Mouse (Mus musculus) embryonic stem cell, embryonic (primary cell): ENCODE results near the gene Parp16.

Experiments used
- CTCF ChIA-PET, 4 experiments: fragments of 300-600 bp in 2 of 4; fragments of 350-600 bp in 2 of 4; sonication (Branson Sonifier 250); formaldehyde crosslinking; loops; one replicate each; lab custom pipeline; 2022; ENCODE audit warnings: inconsistent platforms in 2 of 4; lab: Charles Lee
- POLR2A ChIA-PET, 4 experiments: fragments of 300-600 bp in 2 of 4; fragments of 350-600 bp in 2 of 4; sonication (Branson Sonifier 250); formaldehyde crosslinking; loops; one replicate each; lab custom pipeline; 2022; ENCODE audit warnings: antibody characterized with exemption in 4 of 4, inconsistent platforms in 1 of 4; lab: Charles Lee

The Parp16 gene

GRCm38 (mm10) chr9:65172654-65173053 lies 22.5 kb upstream of the Parp16 start:
- ChIA-PET POLR2A (interaction anchor here in 2 of 4 experiments (0.7 to 4.2 kb wide), 6 partner anchors 11 to 263 kb away, joined by 3 to 21 read pairs (median 3); partner anchors contain the start of genes Mtfmt (in 1 of the 2) and Parp16 (in 1 of the 2)), CTCF (interaction anchor here in 2 of 4 experiments (0.6 to 1.4 kb wide), 4 partner anchors 38 to 427 kb away, joined by 3 to 5 read pairs (median 4); no protein-coding TSS in a partner anchor)

GRCm38 (mm10) chr9:65175234-65175938 lies 19.8 kb upstream of the Parp16 start:
- ChIA-PET POLR2A (interaction anchor here (0.6 to 13.2 kb wide), 26 partner anchors 8 to 799 kb away, joined by 3 to 251 read pairs (median 4); partner anchors contain the start of genes Parp16 (in 3 of the 4), Hacd3 (in 1 of the 4) and Spg21 (in 1 of the 4)), CTCF (interaction anchor here in 3 of 4 experiments (0.6 to 1.5 kb wide), 10 partner anchors 13 to 894 kb away, joined by 3 to 11 read pairs (median 4); partner anchors contain the start of gene Tipin (in 1 of the 3))

- ChIA-PET POLR2A (interaction anchor here (0.6 to 13.2 kb wide), 24 partner anchors 7 to 385 kb away, joined by 3 to 251 read pairs (median 4); partner anchors contain the start of genes Parp16 (in 3 of the 4), Hacd3 (in 1 of the 4) and Spg21 (in 1 of the 4)), CTCF (interaction anchor here in 3 of 4 experiments (0.6 to 4.1 kb wide), 12 partner anchors 8 to 811 kb away, joined by 3 to 18 read pairs (median 4); no protein-coding TSS in a partner anchor)
Observed at GRCm38 (mm10) chr9:65175939-65176871, 18.9 kb upstream of the Parp16 start.

- POLR2A ChIA-PET = interaction anchor here (0.6 to 13.2 kb wide), 34 partner anchors 9 to 144 kb away, joined by 3 to 251 read pairs (median 5); partner anchors contain the start of genes Parp16 (in 3 of the 4) and Igdcc3 (in 1 of the 4)
- CTCF ChIA-PET = interaction anchor here in 3 of 4 experiments (0.6 to 4.1 kb wide), 11 partner anchors 9 to 56 kb away, joined by 3 to 18 read pairs (median 6); no protein-coding TSS in a partner anchor
Observed at GRCm38 (mm10) chr9:65177497-65177896, 17.7 kb upstream of the Parp16 start.

GRCm38 (mm10) chr9:65177912-65178311 lies 17.2 kb upstream of the Parp16 start:
- POLR2A ChIA-PET = interaction anchor here (0.6 to 13.2 kb wide), 39 partner anchors 9 to 227 kb away, joined by 3 to 251 read pairs (median 5); partner anchors contain the start of genes Parp16 (in 3 of the 4), Igdcc3 (in 1 of the 4) and Slc24a1 (in 1 of the 4)
- CTCF ChIA-PET = interaction anchor here in 3 of 4 experiments (0.6 to 4.1 kb wide), 11 partner anchors 9 to 1268 kb away, joined by 3 to 18 read pairs (median 6); no protein-coding TSS in a partner anchor

- POLR2A ChIA-PET = interaction anchor here (0.6 to 13.2 kb wide), 59 partner anchors 8 to 462 kb away, joined by 3 to 251 read pairs (median 4); partner anchors contain the start of genes Hacd3 (in 3 of the 4), Parp16 (in 3 of the 4), Dpp8 (in 1 of the 4) and Slc24a1 (in 1 of the 4)
- CTCF ChIA-PET = interaction anchor here (0.6 to 4.1 kb wide), 24 partner anchors 9 to 1269 kb away, joined by 3 to 18 read pairs (median 5); no protein-coding TSS in a partner anchor
Observed at GRCm38 (mm10) chr9:65178336-65179213, 16.6 kb upstream of the Parp16 start.

- ChIA-PET POLR2A (interaction anchor here in 3 of 4 experiments (1.0 to 13.2 kb wide), 16 partner anchors 11 to 158 kb away, joined by 3 to 251 read pairs (median 9); partner anchors contain the start of genes Parp16 (in 3 of the 3), Hacd3 (in 2 of the 3) and Dpp8 (in 1 of the 3)), CTCF (interaction anchor here in 3 of 4 experiments (0.7 to 4.1 kb wide), 7 partner anchors 11 to 60 kb away, joined by 3 to 18 read pairs (median 9); no protein-coding TSS in a partner anchor)
Observed at GRCm38 (mm10) chr9:65179817-65180624, 15.1 kb upstream of the Parp16 start.

- ChIA-PET POLR2A (interaction anchor here in 3 of 4 experiments (0.6 to 1.6 kb wide), 10 partner anchors 9 to 156 kb away, joined by 3 to 9 read pairs (median 4); no protein-coding TSS in a partner anchor), CTCF (interaction anchor here (0.6 to 1.8 kb wide), 14 partner anchors 10 to 167 kb away, joined by 3 to 12 read pairs (median 4); partner anchors contain the start of gene Hacd3 (in 1 of the 4))
Observed at GRCm38 (mm10) chr9:65188599-65188998, 6.6 kb upstream of the Parp16 start.

GRCm38 (mm10) chr9:65190306-65190705 lies 4.8 kb upstream of the Parp16 start:
- CTCF ChIA-PET = interaction anchor here in 3 of 4 experiments (0.6 to 2.1 kb wide), 8 partner anchors 10 to 844 kb away, joined by 3 to 12 read pairs (median 4); no protein-coding TSS in a partner anchor
- POLR2A ChIA-PET = interaction anchor here (0.8 to 10.5 kb wide), 15 partner anchors 8 to 85 kb away, joined by 3 to 238 read pairs (median 4); no protein-coding TSS in a partner anchor

- ChIA-PET CTCF (interaction anchor here (0.6 to 2.1 kb wide), 11 partner anchors 13 to 1434 kb away, joined by 3 to 12 read pairs (median 4); no protein-coding TSS in a partner anchor), POLR2A (interaction anchor here (0.5 to 10.5 kb wide), 21 partner anchors 9 to 910 kb away, joined by 3 to 251 read pairs (median 5); partner anchors contain the start of gene Tipin (in 1 of the 4))
Observed at GRCm38 (mm10) chr9:65191389-65191754, 3.8 kb upstream of the Parp16 start.

GRCm38 (mm10) chr9:65191755-65192469 lies 3.2 kb upstream of the Parp16 start:
- ChIA-PET CTCF (interaction anchor here in 2 of 4 experiments (0.7 to 2.1 kb wide), 6 partner anchors 13 to 1079 kb away, joined by 3 to 12 read pairs (median 4); no protein-coding TSS in a partner anchor), POLR2A (interaction anchor here in 3 of 4 experiments (0.5 to 10.5 kb wide), 24 partner anchors 8 to 911 kb away, joined by 3 to 251 read pairs (median 8); partner anchors contain the start of genes Igdcc3 (in 1 of the 3) and Tipin (in 1 of the 3))

- ChIA-PET CTCF (interaction anchor here in 1 of 4 experiments (0.7 to 2.1 kb wide), 2 partner anchors 65 to 69 kb away, joined by 3 to 5 read pairs; no protein-coding TSS in a partner anchor), POLR2A (interaction anchor here in 3 of 4 experiments (0.6 to 10.5 kb wide), 19 partner anchors 9 to 1588 kb away, joined by 4 to 251 read pairs (median 42); partner anchors contain the start of gene Igdcc3 (in 1 of the 3))
Observed at GRCm38 (mm10) chr9:65193214-65193613, 1.9 kb upstream of the Parp16 start.

- ChIA-PET CTCF (interaction anchor here (0.5 to 2.8 kb wide), 10 partner anchors 13 to 403 kb away, joined by 3 to 15 read pairs (median 4); no protein-coding TSS in a partner anchor), POLR2A (interaction anchor here (0.6 to 10.5 kb wide), 164 partner anchors 9 to 1270 kb away, joined by 3 to 251 read pairs (median 5); partner anchors contain the start of genes Dpp8 (in 3 of the 4), Igdcc3 (in 2 of the 4), Rab11a (in 2 of the 4) and Ankdd1a (in 1 of the 4))
Observed at GRCm38 (mm10) chr9:65195621-65195981, 448 bp downstream of the Parp16 start.
